Mouse (Mus musculus) neutrophil, adult 5-6 weeks (primary cell): ENCODE results near the gene Grcc10. TPM values are rescaled to one million over a fixed set of nuclear protein-coding genes. Genes with fewer than 3 reads are reported as not detected.

Experiments
- ATAC-seq: fragments of 151-379, 151-347 bp; 2 replicates; pipeline ENCODE4 v1.8.0; 2017; ENCODE audit warnings: mild to moderate bottlenecking, moderate TSS enrichment; ENCODE audit not compliant: insufficient number of reproducible peaks, poor library complexity, low FRiP score, severe bottlenecking; ENCODE audit errors: extremely low read depth
- total RNA-seq: library from RNA; stranded (forward); fragments of 200-1000 nt; gene quantifications from 2 replicates; pipeline ENCODE4 v1.2.3, GENCODE M21; 2017

Grcc10 gene
- total RNA-seq, 1 experiment from 2014 or later: 171 TPM

GRCm38 (mm10) chr6:124738511-124739023 lies 2.6 kb downstream of the Grcc10 start, which contains the start of gene Ptpn6:
Gene Ptpn6, minus strand, starts transcription at chr6:124738714.
- ATAC-seq: peak; percentile 2; the same call in 1 of the 2 replicates

DNA sequence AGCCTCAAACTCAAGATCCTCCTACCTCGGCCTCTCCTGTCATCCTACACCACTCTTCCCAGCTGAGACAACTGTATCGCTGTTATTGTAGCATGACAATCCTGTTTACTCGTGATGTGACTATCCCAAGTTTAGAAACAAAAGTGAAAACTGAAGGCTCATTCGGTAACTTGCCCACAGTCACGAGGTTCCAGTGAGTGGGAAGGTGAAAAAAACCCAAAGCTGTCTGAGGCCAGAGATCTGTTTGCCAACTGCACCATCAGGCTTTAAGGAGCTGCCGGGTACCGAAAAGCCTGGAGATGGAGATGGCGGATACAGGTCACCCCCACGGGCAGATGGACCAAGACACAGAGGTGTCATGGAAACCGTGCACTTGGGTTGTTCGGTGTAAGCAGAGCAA lies 4.1 kb downstream of the Grcc10 start:
- no peak for ATAC-seq

GRCm38 (mm10) chr6:124734417-124734816 lies 6.8 kb downstream of the Grcc10 start:
- ATAC-seq: no peak

DNA sequence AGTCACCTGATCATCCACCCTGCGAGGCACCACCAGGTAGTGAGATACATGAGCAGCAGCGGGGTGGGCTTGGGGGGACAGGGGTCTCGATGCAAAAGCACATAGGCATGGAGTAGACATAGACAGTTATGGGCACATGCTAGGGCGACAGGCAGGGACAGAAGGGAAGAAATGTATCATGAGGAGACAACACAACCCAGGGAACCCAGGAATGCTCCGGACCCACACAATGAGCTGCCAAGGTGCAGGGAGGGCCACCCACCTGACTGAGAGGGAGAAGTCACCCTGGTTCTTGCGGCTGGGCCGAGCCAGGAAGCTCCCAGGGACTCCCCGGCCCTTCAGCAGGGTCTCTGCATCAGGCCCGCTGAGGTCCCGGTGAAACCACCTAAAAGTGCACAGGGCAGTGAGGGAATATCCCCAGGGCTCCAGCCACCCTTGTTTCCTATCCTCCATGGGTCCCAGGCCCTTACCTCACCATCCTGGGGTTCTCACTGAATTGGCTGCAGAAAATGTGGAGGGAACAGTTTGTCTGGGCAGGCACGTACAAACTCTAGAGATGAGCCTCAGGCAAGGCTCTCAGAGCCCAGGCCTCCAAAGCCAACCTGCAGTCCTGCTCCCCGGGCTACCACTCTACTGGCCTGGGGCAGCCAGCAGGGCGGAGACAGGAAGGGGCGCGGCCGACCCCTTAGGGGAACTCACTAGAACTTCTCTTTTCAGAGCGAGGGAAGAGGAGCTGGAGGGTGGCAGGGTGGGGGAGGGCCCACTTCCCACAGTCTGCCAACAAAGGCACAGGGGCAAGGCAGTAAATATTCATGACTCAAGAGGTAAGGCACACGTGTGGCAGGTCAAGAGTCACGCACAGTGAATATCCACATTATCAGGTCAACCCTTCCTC lies 8.5 kb downstream of the Grcc10 start:
- peak; percentile 84 for ATAC-seq

GRCm38 (mm10) chr6:124731038-124731437 lies 10.1 kb downstream of the Grcc10 start:
- no peak for ATAC-seq

- peak; percentile 56 for ATAC-seq
Measured at GRCm38 (mm10) chr6:124729850-124730705, 11.1 kb downstream of the Grcc10 start.

GRCm38 (mm10) chr6:124728621-124729020 lies 12.6 kb downstream of the Grcc10 start:
- no peak for ATAC-seq

- no peak for ATAC-seq
Measured at GRCm38 (mm10) chr6:124724472-124724871, 16.7 kb downstream of the Grcc10 start.

DNA sequence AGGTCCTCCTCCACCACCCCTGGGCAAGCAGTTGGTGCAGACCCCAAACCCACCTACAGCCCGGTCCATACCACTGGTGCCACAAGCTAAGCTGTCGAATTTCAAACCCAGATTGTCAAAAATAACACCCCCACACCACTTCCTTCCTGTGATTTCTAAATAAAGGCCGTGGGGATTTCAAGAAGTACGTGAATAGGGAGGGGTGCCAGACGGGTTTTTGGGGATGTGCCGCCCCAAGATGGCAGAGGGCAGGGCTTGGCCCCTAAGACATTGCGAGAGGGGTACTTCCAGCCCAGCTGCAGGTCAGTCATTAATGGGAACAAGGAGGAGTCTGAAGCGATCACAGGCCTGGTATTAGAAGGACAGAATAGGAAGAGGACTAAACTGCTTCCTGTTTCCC lies 17.6 kb downstream of the Grcc10 start:
- ATAC-seq: peak; percentile 61

GRCm38 (mm10) chr6:124722876-124723473 lies 18.2 kb downstream of the Grcc10 start:
- peak; percentile 3; the same call in 1 of the 2 replicates for ATAC-seq

GRCm38 (mm10) chr6:124720904-124721303 lies 20.3 kb downstream of the Grcc10 start:
- peak; percentile 42; the same call in 1 of the 2 replicates for ATAC-seq

DNA sequence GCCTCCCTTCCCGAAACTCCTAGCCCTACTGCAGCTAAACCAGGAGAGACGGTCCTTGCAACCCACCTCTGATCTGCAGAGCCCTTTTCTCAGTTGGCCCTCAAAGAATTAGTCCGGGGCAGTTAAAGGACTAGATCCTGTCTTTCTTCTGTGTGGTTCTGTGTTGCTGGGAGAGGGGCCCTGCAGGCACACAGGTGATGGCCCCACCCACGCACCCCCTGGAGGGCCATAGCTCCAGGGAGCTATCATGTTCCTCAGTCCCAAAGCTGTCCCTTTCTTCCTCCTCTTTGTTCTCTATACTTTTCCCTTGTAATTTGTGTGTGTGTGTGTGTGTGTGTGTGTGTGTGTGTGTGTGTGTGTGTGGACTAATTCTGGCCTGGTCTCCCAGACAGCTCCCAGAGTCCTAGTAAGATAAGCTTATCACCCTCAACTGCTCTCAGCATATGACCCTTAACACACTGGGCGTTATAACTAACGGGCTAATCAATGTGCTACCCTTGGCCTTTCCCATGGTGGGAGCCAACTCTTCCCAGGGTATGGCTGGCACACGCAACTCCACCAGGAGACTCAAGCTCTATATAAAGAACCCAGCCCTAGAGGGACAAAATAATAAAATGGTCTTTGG lies 21.7 kb downstream of the Grcc10 start:
- no peak for ATAC-seq

- ATAC-seq: no peak
Measured at GRCm38 (mm10) chr6:124718703-124719102, 22.5 kb downstream of the Grcc10 start.

DNA sequence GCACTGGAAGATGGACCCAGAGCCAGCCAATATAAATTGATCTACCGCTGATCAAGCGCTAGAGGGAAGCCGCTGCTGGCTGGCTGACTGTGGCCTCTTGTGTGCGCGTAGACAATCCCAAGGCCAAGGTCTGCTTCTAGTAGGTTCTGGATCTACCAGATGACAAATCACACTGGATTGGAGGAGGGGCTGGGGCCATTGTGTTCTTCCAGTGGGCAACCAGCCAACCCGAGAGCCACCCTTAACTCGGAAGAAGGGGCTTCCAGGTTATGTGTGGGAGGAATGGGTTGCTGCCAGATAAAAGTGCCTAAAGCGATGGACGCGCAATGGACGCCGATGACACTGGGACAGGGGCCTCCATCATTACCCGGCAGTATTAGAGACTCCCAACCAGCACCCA lies 23.2 kb downstream of the Grcc10 start:
- ATAC-seq: no peak

GRCm38 (mm10) chr6:124716864-124717490 lies 24.2 kb downstream of the Grcc10 start:
- peak; percentile 57 for ATAC-seq

- ATAC-seq: no peak
Measured at GRCm38 (mm10) chr6:124712918-124713317, 28.3 kb downstream of the Grcc10 start.

- ATAC-seq: peak; percentile 97
Measured at GRCm38 (mm10) chr6:124711824-124712782, 29.1 kb downstream of the Grcc10 start, which contains the start of the genes Emg1 and Phb2. Gene Emg1, minus strand, starts transcription at chr6:124712178. Gene Phb2, plus strand, starts transcription at chr6:124712336.
